Mouse (Mus musculus) erythroblast, embryonic 14.5 days (primary cell): ENCODE data around the gene Gzme.

Experiments used
- GATA1 ChIP-seq: IDR thresholded peaks from 2 replicates; pipeline ENCODE4 v1.6.1; 2012; ENCODE audit warnings: low read length, inconsistent platforms, mixed read lengths
- TAL1 ChIP-seq: IDR thresholded peaks from 3 replicates; pipeline ENCODE4 v1.6.1; 2012; ENCODE audit warnings: low read length, inconsistent platforms, mixed read lengths

DNA sequence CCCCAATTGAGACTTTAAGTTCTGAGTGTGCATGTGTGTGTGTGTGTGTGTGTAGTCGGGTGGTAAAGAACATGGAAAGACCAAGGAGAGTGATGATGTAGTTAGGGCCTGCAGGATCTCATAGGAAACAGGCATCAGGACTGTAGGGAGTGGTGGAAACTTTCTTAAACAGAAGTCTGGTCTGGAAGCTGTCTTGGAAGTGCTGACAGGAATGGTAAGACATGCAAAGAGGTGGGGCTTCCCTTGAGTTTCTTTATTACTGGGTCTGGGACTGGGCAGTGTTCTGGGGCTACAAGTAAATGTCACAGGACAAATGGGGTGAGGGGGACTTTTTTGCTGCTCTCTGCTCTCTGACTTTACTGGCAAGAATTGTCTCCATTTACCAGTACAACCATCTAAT lies 22.8 kb downstream of the Gzme start:
- TF ChIP-seq GATA1 (no peak), TAL1 (no peak)
